Mouse (Mus musculus) natural killer cell, adult 2 months (primary cell): ENCODE measurements at regions not wholly inside any gene's neighbourhood (a gene's known extent, or its start where the extent isn't known, plus 50 kb on each side); places are given as distances from the start of the nearest gene placed in this dataset.
A peak's percentile ranks its signal among the peaks of the same experiment; 100 is the strongest.

Experiments
- DNase-seq, 2 experiments: peaks; one replicate each; pipeline ENCODE4 v3.0.0; 2022; ENCODE audit warnings: low spot score in 2 of 2

DNA sequence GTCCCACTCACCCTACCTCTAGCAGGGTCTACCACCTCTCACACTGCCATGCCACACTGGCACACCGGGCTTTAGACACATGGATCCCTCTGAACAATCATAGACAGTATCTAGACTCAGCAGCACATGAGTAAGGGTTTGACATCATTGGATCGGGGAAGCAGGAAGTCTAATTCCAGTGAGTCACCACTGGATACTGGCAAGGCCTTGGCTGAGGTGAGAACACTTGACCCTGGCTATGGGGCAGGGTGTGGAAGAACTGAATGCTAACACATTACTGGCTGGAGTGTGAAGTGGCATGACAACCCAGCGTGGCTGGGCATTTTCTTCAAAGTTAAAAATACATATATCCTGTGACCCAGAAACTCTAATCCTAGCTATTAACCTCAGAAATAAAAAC is 114.4 kb downstream of the H2afy start:
- DNase-seq: no peak

DNA sequence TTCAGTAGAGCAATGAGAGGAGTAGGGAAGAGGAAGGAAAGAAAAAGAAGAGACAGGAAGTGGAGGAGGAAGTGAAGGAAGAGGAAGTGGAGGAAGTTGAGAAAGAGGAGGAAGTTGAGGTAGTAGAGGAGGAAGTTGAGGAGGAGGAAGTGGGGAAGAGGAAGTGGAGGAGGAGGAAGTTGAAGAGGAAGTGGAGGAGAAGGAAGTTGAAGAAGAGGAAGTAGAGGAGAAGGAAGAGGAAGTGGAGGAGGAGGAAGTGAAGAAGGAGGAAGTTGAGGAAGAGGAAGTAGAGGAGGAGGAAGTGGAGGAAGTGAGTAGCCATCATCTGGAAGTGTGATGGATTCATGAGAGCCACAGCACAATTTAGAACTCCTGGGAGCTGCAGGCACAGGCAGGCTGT is 122.2 kb downstream of the H2afy start:
- DNase-seq: no peak

DNA sequence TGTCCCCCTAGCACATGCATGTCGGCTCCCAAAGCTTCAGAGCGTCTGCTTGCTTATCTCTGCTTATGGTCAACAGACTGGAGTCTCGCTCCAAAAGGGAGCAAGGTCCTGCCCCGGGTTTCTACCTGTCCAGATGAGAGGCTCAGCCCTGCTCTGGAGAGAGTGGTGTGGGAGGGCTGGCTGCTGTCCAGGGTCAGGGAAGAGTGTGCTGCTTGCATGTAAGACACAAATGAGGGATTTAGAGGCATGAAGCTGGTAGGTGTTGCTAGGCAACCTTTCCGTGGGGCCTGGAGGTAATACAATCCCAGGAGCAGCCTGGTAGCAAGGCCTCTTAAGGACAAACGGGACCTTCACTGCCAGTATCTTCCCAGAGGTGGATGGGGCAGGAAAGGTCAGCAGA is 125.7 kb downstream of the H2afy start:
- DNase-seq: no peak

DNA sequence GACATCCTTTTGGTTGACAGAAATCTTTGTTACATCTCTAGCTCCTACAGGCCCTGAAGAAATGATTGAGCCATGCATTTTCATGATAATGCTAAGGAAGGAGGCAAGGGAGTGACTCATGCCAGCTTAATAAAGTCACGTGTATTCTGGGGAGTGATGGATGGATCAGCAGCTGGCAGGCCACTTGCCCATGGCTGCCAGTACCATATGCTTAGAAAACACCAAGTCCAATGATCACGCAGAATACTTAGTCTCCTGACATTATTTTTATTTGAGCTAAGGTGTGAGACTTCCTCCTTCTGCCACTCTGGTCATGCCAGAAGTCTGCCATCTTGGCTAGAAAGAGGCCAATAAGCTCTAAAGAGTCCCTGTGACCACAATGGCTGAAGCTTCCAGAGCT is 129.3 kb downstream of the H2afy start:
- no peak for DNase-seq

DNA sequence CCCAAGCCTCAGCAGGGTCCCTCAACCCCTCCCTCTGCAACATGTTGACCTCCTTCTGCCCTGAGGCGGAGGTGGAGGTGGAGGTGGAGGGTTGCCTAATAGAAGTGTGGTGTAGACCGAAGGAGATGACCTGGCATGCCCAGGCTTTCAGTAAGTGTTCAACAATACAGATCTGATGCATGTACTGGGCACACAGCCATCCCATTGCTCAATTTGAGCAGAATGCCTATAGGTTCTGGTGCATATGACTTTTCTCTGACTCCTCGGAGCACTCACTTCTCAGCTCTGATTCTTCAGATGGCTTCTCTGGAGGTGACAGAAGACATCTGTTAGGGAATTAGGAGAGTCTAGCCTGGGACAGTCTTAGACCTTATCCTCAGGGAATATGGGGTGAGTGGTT is 130.4 kb downstream of the H2afy start:
- DNase-seq: no peak

DNA sequence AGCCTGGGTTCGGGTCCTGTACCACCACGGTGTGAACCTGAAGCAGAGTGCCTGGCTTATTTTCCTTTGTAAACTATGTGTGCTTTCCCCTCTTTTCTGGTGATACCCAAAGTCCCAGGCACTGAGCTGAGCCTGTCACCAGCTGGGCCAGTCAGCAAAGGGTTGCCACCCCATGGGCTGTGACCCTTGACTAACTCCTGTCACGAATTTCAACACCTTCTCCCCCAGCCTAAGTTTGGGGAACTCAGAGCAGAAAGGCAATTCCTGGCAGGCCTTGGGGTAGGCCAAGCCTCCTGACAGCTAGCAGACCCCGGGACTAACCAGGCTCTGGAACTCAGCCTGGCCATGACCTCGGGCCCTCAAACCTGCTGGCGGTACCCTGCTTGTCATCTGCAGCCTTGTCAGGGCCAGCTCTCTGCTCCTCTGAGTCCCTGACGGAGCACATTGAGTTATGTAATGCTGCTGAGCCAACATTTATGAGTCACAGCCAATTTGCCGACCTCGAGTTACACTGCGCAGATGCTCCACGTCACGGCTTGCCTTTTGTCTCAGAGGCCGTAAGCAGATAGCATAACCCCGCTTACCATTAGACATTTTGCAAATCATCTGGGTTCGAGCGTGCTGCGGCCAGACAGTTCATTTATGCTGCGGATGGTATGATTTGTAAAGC is 132.3 kb downstream of the H2afy start:
- no peak for DNase-seq

DNA sequence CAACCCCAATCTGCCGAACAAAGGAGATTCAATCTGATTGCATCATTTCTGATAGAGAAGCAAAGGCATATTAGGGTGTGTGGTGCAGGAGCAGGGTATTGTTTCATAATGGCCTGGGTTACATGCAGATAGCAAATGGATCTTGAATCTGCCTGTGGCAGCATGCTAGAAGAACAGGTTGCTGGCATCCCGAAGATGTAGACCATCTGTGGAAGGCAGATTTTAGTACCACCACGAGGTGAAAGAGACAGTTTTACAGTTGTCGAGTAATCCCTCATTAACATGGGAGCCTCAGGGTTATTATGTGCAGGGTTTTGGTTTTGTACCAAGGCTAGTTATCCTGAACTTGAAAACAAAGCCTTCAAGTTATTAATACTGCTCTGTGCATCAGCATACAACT is 140.9 kb downstream of the H2afy start:
- no peak for DNase-seq

DNA sequence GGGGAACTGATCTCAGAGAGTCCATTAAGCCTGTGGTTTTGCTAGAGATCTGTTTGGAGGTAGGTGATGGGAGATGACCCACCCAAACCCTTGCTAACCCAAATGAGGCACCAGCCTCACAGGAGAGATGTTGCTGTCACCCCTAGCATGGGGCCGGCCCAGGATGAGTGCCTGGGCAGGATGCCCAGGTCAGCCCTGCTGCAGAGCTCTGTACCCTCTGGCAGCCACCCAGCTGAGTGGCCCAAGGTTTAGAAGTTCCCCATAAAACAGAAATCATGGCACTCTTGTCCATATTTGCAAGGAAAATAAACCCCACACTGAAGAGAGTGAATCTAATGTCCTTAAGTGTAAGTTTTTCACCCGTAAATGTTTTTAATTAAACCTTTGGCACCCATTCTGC is 141.7 kb downstream of the H2afy start:
- no peak for DNase-seq

DNA sequence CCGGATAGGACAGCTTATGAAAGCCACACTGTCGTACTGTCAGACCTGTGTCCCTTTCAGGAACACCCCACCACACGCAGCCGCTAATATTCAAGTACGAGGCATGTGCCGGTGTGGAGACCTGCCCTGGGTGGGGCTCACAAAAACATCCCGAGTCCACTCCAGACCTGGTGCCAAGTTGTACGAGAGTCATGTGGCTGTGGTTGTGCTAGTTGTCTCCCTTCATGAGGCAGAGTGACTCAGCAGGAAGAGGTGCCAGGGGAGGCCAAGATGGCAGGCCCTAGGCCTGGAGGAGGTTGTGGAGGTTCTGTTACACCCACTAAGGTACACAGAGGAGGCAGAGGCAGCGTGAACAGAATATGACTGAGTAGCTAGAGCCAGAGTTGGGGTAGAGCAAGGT is 143.5 kb downstream of the H2afy start:
- no peak for DNase-seq

DNA sequence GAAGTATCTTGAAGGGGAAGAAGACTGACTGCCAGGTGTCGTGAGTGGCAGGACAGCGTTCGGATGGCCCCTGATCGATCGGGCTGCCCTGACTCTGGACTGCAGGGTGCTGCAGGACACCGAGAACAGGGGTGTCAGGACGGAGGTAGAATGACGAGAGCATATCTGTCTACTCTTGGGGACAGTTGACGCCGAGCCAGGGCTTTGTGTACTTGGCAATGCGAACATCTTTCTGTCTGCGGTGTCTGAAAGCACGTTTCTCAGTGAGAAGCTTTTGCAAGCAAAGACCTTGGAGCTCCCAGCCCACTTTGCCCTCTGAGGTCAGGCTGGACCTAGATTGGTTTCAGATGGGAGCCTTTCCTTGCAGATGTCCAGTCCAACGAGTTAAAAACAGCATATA is 144.9 kb downstream of the H2afy start:
- DNase-seq: no peak

DNA sequence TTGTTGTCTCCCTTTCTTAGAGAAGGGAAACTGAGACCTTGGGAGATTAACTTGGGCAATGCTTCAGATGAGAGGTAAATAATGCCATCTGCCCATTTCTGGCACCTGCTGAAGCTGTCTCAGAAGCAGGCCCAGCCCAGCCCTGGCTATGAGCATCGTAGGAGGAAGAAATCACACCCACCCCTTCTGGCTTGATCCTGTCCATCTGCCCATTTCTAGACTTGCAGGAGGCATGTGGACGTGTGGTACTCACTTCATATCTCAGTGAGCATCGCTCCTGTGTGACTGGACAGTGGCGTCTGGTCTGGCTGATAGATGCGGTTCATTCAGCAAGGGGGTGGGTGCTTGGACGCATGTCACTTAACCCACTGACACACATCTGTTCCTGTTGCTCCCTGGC is 146.0 kb downstream of the H2afy start:
- no peak for DNase-seq

DNA sequence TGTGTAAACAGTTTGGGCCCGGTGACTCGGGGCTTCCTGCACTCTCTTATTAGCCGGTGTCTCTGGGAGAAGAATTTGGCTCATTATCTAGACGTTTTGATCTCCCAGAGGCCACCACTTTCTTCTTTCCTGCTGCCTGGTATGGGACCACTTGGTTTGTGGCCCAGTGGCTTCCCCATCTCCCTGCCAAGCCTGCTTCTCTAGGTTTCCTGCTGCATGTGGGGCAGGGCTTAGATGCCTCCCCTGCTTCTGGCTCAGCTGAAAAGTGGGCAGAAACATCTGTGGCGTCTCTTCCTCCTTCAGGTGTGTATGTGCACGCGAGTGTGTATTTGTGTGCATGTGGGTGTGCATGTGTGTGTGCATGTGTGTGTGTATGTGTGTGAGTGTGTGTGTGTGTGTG is 146.8 kb downstream of the H2afy start:
- no peak for DNase-seq

DNA sequence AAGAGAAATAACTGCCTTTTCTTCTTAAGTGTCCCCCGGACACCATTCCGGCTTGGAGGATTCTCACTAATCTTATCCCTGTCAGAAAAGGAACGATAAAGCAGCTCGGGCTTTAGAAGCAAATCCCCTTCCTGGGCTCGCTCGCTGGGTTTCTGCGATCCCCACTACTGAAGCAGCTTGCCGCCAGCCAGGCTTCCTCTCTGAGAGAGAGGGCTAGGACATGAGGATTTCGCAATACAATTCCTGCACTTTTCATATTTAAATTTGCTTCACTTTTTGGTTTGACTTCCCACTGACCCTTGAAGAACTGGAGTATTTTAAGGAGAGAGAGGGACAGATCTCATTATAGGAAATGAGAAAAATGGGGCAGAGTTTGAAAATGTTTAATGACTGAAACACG is 149.4 kb upstream of the Pitx1 start:
- DNase-seq: no peak

DNA sequence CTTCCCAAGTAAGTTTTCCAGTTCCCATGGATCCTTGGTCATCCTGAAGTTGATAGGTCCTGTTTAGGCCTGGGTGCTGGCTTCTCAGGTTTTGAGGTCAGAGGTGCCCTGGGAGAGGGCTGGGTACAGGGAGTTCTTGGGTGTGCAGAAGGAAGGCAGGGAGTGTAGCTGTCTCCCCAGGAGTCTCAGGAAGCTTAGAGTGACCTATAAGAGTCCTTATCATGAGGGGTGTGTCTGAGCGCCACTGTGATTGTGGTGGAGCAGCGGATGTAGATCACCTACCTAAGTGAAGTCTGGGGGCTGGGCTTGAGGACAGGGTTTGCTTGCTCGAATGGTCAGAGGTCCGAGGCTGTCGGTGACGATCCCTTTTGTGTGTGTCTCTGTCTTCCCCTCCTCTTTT is 148.8 kb upstream of the Pitx1 start:
- no peak for DNase-seq

DNA sequence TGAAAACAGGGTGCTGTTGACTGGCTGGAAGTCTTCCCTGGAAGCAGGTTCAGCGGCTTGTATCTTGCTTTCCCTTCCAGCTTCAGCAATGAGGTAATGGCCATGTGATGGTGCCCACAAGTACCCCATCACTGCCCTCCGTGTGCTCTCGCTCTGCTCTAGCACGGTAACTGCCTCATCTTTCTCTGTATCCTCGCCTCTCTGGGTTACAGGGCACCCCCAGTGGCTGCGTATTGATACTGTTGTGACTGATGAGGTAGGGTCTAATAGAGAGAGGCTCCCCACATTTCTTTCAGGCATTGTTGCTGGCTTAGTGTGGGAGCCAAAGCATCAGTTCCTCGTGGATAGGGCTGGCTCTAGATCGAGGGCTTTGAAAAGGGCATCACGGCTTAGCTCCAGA is 147.9 kb upstream of the Pitx1 start:
- DNase-seq: no peak

DNA sequence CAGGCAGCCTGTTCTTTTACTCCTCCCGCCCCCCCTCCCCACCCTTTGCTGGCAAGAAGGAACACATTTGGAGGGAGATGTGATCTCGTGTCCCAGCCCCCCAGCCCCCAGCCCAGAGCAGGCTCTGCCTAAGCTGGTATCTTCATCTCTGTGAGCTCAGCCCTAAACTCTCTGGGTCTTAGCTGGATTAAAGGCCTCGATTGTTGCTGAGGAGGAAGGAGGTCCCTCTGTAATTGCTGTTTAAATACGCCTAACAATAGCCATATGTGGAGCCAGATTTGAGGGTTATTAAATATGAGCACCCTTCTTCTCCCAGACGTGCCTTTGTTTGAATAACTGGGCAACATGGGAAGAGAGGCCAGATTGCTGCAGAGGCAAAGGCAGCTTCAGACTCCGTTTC is 145.0 kb upstream of the Pitx1 start:
- DNase-seq: no peak

DNA sequence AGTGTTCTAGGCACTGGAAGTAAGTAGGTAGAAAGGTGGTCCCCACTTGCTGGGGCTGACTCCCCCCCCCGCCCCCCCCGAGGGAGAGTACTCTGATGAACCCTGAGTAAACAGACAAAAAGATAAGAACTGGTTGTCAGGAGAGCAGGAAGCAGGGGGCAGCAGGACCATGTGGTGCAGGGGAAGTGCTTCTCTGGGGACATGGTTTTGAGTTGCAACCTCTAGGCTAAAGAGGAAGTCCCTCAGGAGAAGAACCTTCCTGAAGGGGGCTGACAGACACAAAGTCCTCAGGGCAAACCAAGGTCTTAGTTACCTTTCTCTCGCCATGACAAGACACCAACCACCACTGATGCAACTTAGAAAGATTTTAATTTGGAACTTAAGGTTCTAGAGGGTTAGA is 141.9 kb upstream of the Pitx1 start:
- no peak for DNase-seq

DNA sequence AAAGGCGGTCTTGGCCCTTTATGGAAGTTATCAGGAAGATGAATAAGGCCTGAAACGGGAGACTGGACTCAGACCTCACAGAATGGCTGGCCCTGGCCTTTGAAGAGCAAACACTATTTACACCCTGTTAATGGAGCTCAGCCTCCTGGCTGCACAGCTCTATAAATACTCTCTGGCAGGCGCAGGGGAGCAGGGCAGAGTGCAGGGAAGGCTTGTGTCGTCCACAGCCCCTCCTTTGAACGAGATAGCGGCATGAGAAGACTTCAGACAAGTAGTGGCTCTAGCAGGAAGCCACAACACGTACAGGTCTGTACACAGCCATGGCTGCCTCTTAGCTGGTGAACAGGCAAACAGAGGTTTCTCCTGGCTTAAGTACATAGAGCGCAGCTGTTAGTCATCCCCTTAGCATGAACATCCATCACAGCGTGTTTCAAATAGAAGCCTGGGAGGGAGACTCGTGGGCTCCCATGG is 141.0 kb upstream of the Pitx1 start:
- DNase-seq: no peak

DNA sequence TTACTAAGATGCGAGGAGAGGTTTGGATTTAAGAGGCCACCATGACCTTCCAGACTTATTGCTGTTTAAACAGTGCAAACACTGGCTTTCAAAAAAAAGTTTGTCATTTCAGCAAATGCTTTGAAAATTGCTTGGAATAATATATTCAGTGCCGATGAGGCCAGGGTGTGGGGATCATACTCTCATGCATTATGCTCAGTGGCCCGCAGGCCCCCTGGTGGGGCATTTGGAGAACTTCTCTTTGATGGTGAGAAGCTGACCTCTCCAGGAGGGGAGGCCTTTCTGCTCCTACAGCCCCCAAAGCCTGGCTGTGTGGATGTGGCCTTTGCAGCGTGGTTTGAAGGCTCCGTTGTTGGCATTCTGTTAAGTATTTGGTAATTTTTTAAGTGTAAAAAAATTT is 138.1 kb upstream of the Pitx1 start:
- DNase-seq: no peak

DNA sequence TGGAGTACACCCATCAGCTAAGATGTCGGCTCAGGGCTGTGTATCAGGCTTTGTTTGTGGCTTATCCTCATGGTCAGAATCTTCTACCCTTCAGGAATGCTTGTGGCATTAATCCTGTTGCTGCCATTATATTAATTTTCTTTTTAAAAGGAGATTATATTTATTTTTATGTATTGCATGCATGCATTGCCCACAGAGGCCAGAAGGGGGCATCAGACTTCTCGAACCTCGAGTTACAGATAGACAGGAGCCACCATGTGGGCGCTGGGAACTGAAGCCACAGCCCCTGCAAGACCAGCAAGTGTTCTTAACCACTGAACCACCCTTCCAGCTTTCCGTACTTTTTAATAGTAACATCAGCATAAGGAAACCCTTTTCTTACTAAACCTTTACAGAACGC is 134.7 kb upstream of the Pitx1 start:
- DNase-seq: no peak

DNA sequence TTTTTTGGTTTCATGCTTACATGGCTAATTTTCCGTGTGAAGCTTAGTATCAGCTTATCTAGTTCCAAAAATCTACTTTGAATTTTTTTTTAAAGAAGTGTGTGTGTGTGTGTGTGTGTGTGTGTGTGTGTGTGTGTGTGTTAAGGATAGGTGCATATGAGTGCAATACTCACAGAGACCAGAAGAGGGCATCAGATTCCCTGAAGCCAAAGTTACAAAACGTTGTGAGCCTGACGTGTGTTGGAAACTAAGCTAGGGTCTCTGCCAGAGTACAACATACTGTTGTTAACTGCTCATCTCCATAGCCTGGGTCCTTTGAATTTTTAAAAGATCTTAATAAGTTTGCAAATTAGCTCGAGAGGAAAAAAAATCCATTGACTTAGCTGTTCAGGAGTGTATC is 133.5 kb upstream of the Pitx1 start:
- no peak for DNase-seq

DNA sequence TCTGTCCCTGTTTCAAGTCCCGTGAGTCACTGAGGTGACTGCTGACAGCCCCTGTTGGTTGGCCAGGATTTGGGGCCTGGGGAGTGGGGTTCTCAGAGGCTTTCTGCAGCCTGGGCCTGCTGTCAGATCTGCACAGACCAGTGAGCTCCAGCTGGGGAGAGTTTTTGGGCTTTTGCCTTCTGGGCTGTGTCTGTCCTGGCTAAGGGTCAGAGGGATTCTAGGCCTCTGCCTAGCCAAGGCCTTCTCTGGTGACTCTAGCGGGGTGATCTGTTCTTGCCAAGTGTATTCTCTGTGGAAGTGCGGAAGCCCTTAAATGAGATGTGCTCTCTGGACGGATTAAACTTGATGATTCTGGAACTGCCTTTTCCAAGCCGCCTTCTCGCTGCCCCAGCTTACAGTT is 131.2 kb upstream of the Pitx1 start:
- DNase-seq: no peak

DNA sequence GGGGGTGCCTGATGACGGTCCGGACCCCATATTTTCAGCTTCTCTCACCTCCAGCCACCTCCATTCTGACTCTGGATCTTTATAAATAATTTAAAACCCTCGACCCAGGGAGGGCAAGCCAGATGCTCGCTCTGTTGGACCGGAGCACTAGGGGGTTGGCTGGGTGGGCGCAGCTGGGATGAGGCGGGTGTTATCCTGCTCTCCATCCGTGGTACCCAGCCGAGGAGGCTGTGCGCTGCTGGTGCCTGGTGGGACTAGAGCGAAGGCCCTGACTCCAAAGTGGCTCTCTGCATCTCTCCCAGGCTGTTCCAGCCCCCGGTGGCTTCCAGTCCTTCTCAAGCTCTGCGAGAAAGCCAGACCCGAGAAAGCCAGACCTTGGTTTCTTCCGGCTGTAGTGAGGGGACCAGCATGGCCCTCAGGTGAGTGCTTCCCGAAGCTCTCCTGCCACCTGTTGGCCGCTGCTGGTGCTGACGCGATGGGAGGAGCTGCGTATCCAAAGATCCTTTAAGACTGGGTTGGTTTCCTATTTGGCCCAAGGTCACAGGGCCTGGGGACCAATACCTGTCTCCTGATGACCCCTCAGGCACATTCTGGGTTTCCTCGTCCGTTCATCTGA is 127.1 kb upstream of the Pitx1 start:
- DNase-seq: peak in 1 of 2 experiments; percentile 5

DNA sequence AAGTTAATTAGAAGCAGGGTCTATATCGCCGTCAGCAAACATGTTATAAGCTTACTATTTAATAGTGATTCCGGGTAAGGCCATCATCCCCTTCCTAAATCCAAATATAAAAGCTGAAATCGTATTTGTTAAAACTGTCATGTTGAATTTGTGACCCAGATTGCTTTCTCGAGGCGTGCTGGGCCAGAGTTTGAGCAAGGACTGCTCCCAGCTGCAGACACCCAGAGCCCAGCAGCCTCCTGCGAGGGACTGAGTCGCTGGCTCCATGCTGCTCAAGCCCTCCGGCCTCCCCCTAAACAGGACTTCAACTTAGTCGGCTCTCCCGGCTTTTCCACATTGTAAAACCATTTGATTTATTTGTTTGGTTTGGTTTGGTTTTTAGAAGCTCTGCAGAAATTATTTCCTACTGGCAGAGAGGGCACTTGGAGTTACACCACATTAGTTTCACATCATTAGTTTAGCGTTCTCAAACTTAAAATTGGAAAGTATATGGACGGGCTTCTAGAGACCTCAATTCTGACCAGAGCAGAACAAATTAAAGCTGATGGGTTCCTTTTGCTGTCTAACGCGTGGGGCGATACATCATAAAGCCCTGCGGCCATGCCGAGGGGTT is 126.4 kb upstream of the Pitx1 start:
- DNase-seq: no peak
